Mouse (Mus musculus) frontal cortex, postnatal 14 days (tissue): Measurements from ENCODE around the gene Hectd3.

Experiments used
- DNase-seq, 2 experiments: peaks; one replicate each; pipeline ENCODE4 v3.0.0; 2022; ENCODE audit warnings: low spot score in 2 of 2

The Hectd3 gene

DNA sequence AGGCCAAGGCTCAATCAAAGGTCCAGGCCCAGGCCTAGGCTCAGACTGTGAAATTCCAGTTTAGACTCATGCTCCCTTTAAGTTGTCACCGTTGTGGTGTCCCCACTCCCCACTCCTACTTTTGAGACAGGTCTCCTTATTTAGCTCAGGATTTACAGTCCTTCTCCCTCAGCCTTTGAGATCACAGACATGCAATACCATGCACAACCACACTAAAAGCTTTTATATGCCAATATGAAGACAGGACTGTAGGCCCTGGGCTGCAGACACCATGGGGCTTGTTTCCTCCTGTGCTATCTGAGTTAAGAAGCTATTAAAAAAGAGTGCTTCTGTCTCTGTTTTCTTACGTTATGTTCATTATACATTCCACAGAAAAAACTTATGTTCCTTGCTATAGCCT, 22.6 kb downstream of the Hectd3 start:
- no peak for DNase-seq

DNA sequence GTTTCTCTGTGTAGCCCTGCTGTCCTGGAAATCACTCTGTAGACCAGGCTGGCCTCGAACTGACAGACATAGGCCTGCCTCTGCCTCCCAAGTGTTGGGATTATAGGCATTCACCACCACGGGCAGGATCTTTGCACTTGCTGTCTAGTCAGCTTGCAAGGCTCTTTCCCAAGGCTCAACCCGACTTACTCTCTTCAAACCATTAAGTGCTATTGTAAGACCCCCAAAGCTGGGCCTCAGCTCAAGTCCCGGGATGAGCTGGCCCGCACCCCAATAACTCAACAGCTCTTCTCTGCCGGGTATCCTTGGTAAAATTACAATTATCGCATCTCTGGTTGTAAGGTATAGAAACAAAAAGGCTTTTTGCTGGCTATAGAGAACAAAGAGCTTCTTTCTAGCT, 23.2 kb downstream of the Hectd3 start:
- DNase-seq: no peak

DNA sequence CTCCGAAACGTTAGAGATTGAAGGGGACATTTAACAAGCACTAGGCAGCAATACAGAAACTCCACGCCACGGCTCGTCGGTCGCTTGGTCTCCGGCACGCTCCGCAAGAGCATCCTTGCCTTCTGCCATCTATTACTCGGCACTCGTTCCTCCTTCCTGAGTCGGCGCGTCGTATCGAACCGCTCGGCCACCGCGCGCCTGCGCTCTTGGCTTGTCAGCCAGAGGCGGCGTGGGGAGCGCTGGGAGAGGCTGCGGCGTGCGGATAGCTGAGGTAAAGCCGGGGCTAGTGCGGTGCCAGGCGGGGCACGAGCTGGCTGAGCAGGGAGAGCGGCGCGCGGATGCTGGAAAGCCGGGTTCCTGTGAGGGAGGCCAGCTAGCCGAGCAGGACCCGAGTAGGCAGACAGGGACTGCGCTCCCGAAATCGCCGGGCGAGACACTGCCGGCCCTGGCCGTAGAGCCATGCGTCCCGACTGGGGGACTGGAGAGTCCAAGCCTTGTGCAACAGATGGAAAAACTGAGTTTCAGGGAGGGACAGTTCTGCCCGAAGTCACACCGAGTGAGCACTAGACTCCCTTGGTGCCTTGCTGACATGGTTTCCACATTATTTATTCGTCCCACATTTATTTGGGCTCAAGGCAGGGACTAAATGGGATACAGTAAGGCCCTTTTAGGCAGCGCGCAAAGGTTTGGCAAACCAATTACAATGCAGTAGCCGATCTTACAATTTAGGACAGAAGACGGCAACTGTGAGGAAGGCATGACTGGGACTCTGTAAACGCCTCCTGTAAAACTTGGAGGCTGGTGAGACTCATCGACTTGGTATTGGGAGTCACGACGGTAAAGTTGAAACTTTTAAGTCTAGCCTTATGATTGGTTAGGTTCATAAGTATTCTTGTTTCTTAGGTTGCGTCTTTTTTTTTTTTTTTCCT, 24.4 kb downstream of the Hectd3 start, which contains the start of gene Eif2b3:
TSS of gene Eif2b3 (plus strand) at position 197 of the 929 bp plus-strand sequence.
- DNase-seq: peak; percentile 80 to 87

DNA sequence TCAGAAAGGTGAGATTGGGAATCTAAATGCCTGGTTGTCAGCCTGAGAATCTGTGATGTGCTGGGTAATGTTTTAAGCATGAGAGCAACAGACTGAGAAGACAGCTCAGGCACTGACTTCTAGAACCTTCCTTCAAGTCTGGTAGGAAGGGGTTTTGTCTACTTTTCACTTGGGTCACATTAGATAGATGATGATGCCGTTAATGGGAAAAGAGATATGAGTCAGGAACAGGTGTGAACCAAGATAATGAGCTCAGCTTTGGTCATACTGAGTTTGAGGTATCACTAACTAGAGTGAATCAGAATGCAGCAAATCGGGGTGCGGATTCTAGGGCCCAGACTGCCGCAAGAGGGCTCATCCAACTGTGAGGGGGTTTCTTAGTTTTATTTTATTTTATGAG, 28.4 kb downstream of the Hectd3 start:
- DNase-seq: no peak

DNA sequence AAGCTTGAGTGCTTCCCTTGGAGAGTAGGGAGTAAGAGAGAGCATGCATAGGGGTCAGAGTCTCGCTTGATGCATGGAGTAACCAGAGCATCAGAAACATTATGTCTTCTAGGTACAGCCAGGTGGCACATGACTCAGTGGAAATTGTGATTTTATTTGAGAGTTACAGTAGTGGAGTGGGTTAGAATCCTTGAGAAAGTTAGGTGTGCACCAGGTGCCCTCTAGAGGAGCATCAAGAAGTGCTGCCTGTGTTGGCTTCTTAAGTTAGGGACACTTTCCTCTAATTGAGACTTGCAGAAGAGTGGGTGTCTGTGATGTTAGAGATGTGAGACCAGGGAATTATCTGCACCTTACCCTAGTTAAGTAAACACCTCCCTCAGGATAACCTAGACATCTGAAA, 36.0 kb downstream of the Hectd3 start:
- no peak for DNase-seq

DNA sequence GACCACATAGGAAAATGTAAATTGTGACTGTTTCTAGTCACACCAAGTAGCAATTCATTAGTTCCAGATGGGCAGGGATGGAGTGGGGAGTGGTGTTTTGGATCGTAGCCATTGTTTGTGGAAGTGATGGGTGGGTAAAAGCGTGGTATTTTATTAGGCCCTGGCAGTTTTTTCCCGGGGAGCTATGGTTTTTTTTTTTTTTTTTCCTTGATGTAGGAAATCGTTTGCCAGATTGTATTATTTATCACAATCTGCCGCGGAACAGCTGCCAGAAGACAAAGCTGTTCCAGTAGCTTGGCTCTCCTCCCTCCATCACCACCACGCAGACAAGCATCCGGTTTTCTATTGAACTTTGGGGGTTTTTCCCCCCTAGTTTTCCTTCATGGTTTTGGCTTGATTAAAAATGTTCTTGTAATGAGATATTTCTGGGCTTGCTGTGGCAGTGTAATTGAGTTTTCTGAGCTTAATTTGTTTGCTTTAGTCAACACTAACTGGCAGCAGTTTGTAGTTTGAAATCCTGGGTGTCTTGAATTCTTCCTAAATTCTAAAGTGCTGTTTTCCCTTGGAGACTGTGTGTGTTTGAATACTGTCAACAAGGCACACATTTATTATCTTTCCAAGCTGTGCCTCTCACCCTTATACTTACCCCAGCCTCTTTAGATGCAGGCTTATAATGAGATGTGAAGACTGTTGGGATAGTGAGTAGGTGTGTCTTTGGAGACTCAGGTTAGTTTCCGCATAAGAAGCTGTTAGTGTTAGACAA, 45.0 kb downstream of the Hectd3 start:
- peak in 1 of 2 experiments; percentile 12 for DNase-seq

DNA sequence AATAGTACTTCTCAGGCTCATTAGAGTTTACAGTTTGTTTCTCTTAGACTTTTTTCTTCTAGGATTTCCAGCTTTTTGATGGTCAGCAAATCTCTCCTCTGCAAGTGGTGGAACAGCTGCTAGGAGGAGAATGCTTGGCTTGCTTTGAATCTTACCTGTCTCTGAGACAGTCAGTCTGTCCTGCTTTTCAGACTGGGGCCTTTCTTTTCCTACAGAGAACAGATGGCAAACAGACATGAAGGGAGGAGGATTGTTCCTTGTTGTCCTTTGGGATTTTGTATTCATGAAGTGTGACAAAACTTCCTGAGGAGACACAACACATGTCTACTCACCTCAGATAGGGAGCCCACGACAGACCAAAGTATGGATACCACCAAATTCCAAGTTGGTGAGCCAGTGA, 45.7 kb downstream of the Hectd3 start:
- DNase-seq: no peak

DNA sequence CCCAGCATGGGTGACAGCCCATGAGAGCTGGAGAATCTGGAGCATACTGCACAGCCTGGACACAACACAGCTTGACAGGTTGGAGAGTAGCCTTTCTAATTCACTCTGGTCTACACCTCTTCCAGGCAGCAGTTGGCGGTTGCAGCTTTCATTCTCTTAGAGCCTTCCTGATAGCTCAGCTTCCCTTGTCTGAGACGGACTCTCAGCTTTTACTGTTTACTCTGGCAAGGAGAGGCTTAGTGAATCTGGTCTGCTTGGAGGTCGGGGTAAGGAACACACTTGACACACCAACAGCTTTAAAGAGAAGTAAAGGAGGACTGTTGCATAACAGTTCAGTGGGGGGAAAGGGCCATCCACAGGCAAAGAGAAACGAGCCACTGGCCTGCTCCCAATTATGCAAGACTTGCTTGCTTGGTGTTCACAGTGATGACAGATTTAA, 46.2 kb downstream of the Hectd3 start:
- DNase-seq: no peak

DNA sequence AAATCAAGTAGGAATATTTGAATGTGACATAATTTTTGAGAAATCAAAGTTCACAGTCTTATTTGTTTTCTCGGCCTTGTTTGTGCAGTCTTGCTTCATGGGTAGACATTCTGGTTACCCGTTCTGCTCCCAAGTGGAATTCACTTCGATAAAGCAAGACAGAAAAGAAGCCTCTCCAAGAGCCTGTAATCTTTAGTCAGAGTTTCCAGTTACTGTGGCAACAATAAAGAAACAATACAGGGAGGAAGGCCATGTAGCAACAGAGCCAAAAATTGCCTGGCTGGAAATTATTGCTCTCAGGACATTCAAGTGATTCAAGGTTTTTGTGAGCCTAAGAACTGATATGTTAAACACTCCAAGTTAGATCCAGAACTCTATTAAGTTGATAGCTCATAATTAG, 53.7 kb downstream of the Hectd3 start:
- DNase-seq: no peak

DNA sequence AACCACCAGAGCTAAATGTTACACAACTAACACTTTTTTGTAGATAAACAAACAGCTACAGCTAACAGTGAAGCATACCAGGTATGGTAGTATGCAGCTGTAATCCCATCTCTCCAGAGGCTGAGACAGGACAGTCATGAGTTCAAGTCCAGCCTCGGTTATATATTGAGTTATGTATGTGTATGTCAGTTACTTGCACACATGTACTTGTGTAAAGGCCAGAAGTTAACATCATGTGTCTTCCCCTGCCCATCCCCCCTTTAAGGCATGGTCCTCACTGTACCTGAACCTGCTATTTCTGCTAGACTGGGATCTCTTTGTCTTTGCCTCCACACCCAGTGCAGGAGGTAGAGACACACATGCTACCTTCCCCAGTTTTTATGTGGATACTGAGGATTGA, 54.4 kb downstream of the Hectd3 start:
- no peak for DNase-seq

DNA sequence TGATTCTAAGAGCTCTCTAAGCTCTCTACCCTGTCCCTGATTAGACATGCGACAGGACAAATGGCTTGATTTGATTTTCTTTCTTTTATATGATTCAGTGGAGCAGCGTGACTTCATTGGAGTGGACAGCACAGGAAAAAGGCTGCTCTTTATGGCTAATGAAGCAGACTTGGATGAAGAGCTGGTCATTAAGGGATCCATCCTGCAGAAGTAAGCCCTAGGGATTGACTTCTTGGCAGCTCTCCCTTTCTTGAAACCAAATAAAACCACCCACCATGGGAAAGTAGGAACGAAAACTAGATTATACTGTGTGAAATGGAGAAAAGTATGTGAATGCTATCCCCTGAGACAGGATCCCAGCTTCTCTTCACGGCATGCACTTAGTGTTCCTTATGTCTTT, 57.5 kb downstream of the Hectd3 start:
- no peak for DNase-seq

DNA sequence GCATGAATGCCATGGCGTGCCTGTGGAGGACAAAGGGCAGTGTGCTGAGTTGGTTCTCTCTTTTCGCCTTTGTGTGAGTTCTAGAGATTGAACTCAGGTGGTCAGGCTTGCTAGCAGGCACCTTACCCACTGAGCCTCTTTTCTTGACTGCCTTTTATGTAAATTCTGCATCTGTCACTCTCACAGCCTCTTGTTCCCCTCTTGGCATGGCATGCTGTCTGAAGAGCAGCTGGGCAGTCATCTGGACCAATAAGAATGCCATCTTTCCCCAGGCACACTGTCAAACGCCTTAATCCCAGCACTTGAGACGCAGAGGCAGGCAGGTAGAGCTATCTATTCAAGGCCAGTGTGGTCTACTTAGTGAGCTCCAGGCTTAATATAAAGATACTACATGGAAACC, 58.8 kb downstream of the Hectd3 start:
- DNase-seq: no peak
